Mouse (Mus musculus): ENCODE measurements around the gene Smtn.

DNA sequence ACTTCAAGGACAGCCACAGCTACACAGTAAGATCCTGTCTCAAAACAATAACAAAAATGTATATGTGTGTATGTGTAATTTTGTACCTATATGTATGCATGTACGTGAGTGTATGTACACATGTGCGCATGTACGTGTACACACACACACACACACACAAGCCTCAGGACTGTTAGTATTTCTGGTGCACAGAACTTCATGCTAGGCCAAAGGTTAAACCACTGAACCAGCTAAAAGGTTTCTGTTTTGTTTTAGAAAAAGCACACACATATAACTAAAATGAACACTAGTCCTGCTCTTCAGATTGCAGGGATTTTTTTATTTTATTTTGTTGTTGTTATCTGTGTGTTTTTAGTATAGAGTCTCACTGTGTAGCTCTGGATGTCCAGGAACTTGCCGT, 41.5 kb upstream of the Smtn start:
- no peak for TF ChIP-seq CTCF (IDR thresholded peaks at IDR 0.05; ENCODE audit: low read depth, low read length)
- no peak for TF ChIP-seq TAL1 (conservative IDR thresholded peaks at IDR 0.05; ENCODE audit: low read depth, low read length)
- no peak for TF ChIP-seq GATA1 (IDR thresholded peaks at IDR 0.05; ENCODE audit: borderline replicate concordance, low read length)
- TF ChIP-seq GATA2 (IDR thresholded peaks at IDR 0.05; ENCODE audit: borderline replicate concordance, low read depth, low read length): no peak
- TF ChIP-seq POLR2AphosphoS5 (IDR thresholded peaks at IDR 0.05; ENCODE audit: insufficient replicate concordance, low read depth, low read length): no peak
